Mouse (Mus musculus) forebrain, embryonic 14.5 days (tissue): ENCODE measurements around the gene Ugt2b38. TPM values are rescaled to one million over a fixed set of nuclear protein-coding genes. Genes with fewer than 3 reads are reported as not detected.
A peak's percentile ranks its signal among the peaks of the same experiment; 100 is the strongest.
"Not testable (repeated sequence)": the region's sequence is repeated elsewhere in the genome, so short reads cannot be mapped to it uniquely, and the experiment has no call there.

ENCODE experiments used
- ATAC-seq: fragments of 200-750 bp; cut with Nextera tagmentation; 2 replicates; pipeline ENCODE4 v1.8.0; 2017; ENCODE audit warnings: mild to moderate bottlenecking, moderate library complexity
- DNase-seq: peaks from one replicate; pipeline ENCODE4 v3.0.0-alpha.2; 2015; ENCODE audit warnings: low spot score
- H3K27ac ChIP-seq: fragments of 300-500 bp; sonication (generic); 2 replicates; pipeline ENCODE4 v1.5.1; 2014; ENCODE audit warnings: low read depth, mild to moderate bottlenecking, control low read depth, low read length, moderate library complexity
- H3K27me3 ChIP-seq: fragments of 300-500 bp; sonication (generic); replicated peaks from 2 replicates; pipeline ENCODE4 v1.6.1; 2014; ENCODE audit warnings: low read length, control low read depth, mixed read lengths; ENCODE audit not compliant: control insufficient read depth, insufficient read depth
- H3K36me3 ChIP-seq: fragments of 300-500 bp; sonication (generic); 2 replicates; pipeline ENCODE4 v1.6.1; 2014; ENCODE audit warnings: low read length, control low read depth; ENCODE audit not compliant: control insufficient read depth, insufficient read depth
- H3K4me1 ChIP-seq: fragments of 300-500 bp; sonication (generic); 2 replicates; pipeline ENCODE4 v1.6.1; 2014; ENCODE audit warnings: antibody characterized with exemption, low read length, control low read depth; ENCODE audit not compliant: control insufficient read depth, insufficient read depth
- H3K4me2 ChIP-seq: fragments of 300-500 bp; sonication (generic); 2 replicates; pipeline ENCODE4 v1.6.1; 2014; ENCODE audit warnings: mild to moderate bottlenecking, control low read depth, low read length
- H3K4me3 ChIP-seq: fragments of 300-500 bp; sonication (generic); 2 replicates; pipeline ENCODE4 v1.5.1; 2014; ENCODE audit warnings: low read depth, low read length, control low read depth
- H3K9ac ChIP-seq: fragments of 300-500 bp; sonication (generic); 2 replicates; pipeline ENCODE4 v1.6.1; 2014; ENCODE audit warnings: mild to moderate bottlenecking, low read length, control low read depth, moderate library complexity
- H3K9me3 ChIP-seq: fragments of 300-500 bp; sonication (generic); replicated peaks from 2 replicates; pipeline ENCODE4 v1.6.1; 2016; ENCODE audit warnings: low read length, control low read depth, mixed read lengths; ENCODE audit not compliant: control insufficient read depth
- WGBS: fragments of 180-500 bp; shearing (Covaris S2); extraction: QIAGEN DNeasy Blood & Tissue Kit; methylation state at CpG from one replicate; pipeline ENCODE4 v1.1.7; 2014; 5-methylcytosine and 5-hydroxymethylcytosine counted together
- polyA plus RNA-seq: library from polyadenylated mRNA; unstranded; fragments of >200 nt; fragmentation: Nextera tagmentation; extraction: Ambion mirVana; gene quantifications from 2 replicates; pipeline ENCODE4 v1.2.1, GENCODE M21; 2014

Ugt2b38 gene
- polyA plus RNA-seq, result not detected in 2 replicates

- not testable (repeated sequence) for H3K4me1 ChIP-seq, ATAC-seq, H3K4me3 ChIP-seq, H3K36me3 ChIP-seq, DNase-seq, H3K27me3 ChIP-seq, H3K4me2 ChIP-seq, H3K27ac ChIP-seq, H3K9me3 ChIP-seq, H3K9ac ChIP-seq
- 95% methylated on average over 1 of the region's 2 CpGs for WGBS
These were observed at the start of gene Ugt2b38 for GRCm38 (mm10) chr5:87424041-87424440. Gene Ugt2b38, minus strand, starts transcription at chr5:87424203.

- DNase-seq (peak; percentile 1), ATAC-seq (no peak)
- H3K27ac ChIP-seq, result no peak overlapping the region
- H3K4me2 ChIP-seq, result no peak overlapping the region
- no peaks in the 10 kb centered on the region for H3K4me1 ChIP-seq
- no peaks in the 10 kb centered on the region for H3K9me3 ChIP-seq
- no peaks in the 10 kb centered on the region for H3K36me3 ChIP-seq
- no peaks in the 10 kb centered on the region for H3K27me3 ChIP-seq
- H3K4me3 ChIP-seq, result no peak overlapping the region
- H3K9ac ChIP-seq, result no peak overlapping the region
- WGBS, result 2% methylated on average over 1 of the region's 1 CpGs
These were observed 34.8 kb upstream of the Ugt2b38 start for GRCm38 (mm10) chr5:87458810-87459209.

GRCm38 (mm10) chr5:87457701-87458100, 33.7 kb upstream of the Ugt2b38 start:
- no peaks in the 10 kb centered on the region for H3K27me3 ChIP-seq
- H3K4me1 ChIP-seq, result no peaks in the 10 kb centered on the region
- H3K9me3 ChIP-seq, result no peaks in the 10 kb centered on the region
- no peak overlapping the region for H3K27ac ChIP-seq
- H3K4me2 ChIP-seq, result no peak overlapping the region
- DNase-seq (no peak), ATAC-seq (no peak)
- H3K4me3 ChIP-seq, result no peak overlapping the region
- H3K36me3 ChIP-seq, result no peaks in the 10 kb centered on the region
- H3K9ac ChIP-seq, result no peak overlapping the region

GRCm38 (mm10) chr5:87456216-87456850, 32.3 kb upstream of the Ugt2b38 start:
- H3K27ac ChIP-seq, result no peak overlapping the region
- no peaks in the 10 kb centered on the region for H3K27me3 ChIP-seq
- no peak overlapping the region for H3K4me2 ChIP-seq
- no peak overlapping the region for H3K9ac ChIP-seq
- H3K4me3 ChIP-seq, result no peak overlapping the region
- no peaks in the 10 kb centered on the region for H3K36me3 ChIP-seq
- WGBS, result 95% methylated on average over 3 of the region's 3 CpGs
- no peak for ATAC-seq
- H3K9me3 ChIP-seq, result no peaks in the 10 kb centered on the region
- H3K4me1 ChIP-seq, result no peaks in the 10 kb centered on the region
- no peak for DNase-seq

- no peak overlapping the region for H3K9ac ChIP-seq
- no peaks in the 10 kb centered on the region for H3K9me3 ChIP-seq
These were observed 31.5 kb upstream of the Ugt2b38 start for GRCm38 (mm10) chr5:87455519-87455918.

GRCm38 (mm10) chr5:87452514-87452913, 28.5 kb upstream of the Ugt2b38 start:
- not testable (repeated sequence) for ATAC-seq, H3K27ac ChIP-seq, H3K4me1 ChIP-seq, H3K4me3 ChIP-seq, DNase-seq, H3K4me2 ChIP-seq, H3K9me3 ChIP-seq, H3K27me3 ChIP-seq, H3K36me3 ChIP-seq, H3K9ac ChIP-seq
- WGBS, result 74% methylated on average over 4 of the region's 5 CpGs

More at GRCm38 (mm10) chr5:87455519-87455918, 31.5 kb upstream of the Ugt2b38 start:
- Histone ChIP-seq H3K4me1 (no peaks in the 10 kb centered on the region), H3K4me3 (no peak overlapping the region), H3K4me2 (no peak overlapping the region), H3K27me3 (no peaks in the 10 kb centered on the region), H3K27ac (no peak overlapping the region), H3K36me3 (no peaks in the 10 kb centered on the region)
- no peak for ATAC-seq
- no peak for DNase-seq

- 47% methylated on average over 3 of the region's 3 CpGs for WGBS
- H3K9me3 ChIP-seq, result no peaks in the 10 kb centered on the region
- ATAC-seq, result no peak
- H3K4me2 ChIP-seq, result no peak overlapping the region
- no peak overlapping the region for H3K27ac ChIP-seq
- no peaks in the 10 kb centered on the region for H3K4me1 ChIP-seq
- DNase-seq, result peak; percentile 28
- H3K36me3 ChIP-seq, result no peaks in the 10 kb centered on the region
- no peak overlapping the region for H3K9ac ChIP-seq
- no peak overlapping the region for H3K4me3 ChIP-seq
- no peaks in the 10 kb centered on the region for H3K27me3 ChIP-seq
These were observed 12.3 kb upstream of the Ugt2b38 start for GRCm38 (mm10) chr5:87436264-87436663.

- H3K4me1 ChIP-seq, result no peaks in the 10 kb centered on the region
- no peak overlapping the region for H3K27ac ChIP-seq
- ATAC-seq (no peak), DNase-seq (no peak)
- H3K36me3 ChIP-seq, result no peaks in the 10 kb centered on the region
- no peak overlapping the region for H3K4me3 ChIP-seq
- H3K9me3 ChIP-seq, result no peaks in the 10 kb centered on the region
- H3K4me2 ChIP-seq, result no peak overlapping the region
- H3K9ac ChIP-seq, result no peak overlapping the region
- 85% methylated on average over 3 of the region's 3 CpGs for WGBS
- no peaks in the 10 kb centered on the region for H3K27me3 ChIP-seq
These were observed 1.7 kb upstream of the Ugt2b38 start for GRCm38 (mm10) chr5:87425676-87426075.

- WGBS, result 93% methylated on average over 4 of the region's 4 CpGs
- Histone ChIP-seq H3K27me3 (no peaks in the 10 kb centered on the region), H3K9me3 (no peaks in the 10 kb centered on the region), H3K4me2 (no peak overlapping the region), H3K9ac (no peak overlapping the region), H3K4me3 (no peak overlapping the region), H3K36me3 (no peaks in the 10 kb centered on the region), H3K27ac (no peak overlapping the region), H3K4me1 (no peaks in the 10 kb centered on the region)
- ATAC-seq, result no peak
- DNase-seq, result no peak
These were observed 27.0 kb downstream of the Ugt2b38 start for GRCm38 (mm10) chr5:87396968-87397367.
